Mouse (Mus musculus) heart, adult 11 months (tissue): ENCODE results near the gene Ctsf.
"Not testable (repeated sequence)": the region's sequence is repeated elsewhere in the genome, so short reads cannot be mapped to it uniquely, and the experiment has no call there.

Source experiments
- DNase-seq: peaks from one replicate; pipeline ENCODE4 v3.0.0; 2022

The Ctsf gene

DNA sequence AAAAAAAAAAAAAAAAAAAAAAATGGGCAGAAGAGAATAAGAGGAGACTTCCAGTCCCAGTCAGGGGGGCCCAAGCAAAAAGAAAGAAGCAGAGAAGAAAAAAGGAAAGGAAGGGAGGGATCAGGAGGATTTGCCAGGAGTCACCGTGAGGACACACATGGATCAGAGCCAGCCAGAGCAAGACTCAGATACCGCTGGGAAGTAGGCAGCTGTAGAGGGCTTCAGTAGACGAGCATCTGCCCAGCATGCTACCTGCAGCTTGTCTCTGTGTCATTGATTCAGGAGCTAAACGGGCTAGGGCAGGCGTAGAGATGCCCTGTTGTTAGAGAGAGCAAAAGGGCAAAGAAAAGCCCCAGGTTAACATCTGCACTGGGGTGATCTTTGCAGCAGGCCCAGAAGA is 4.6 kb upstream of the Ctsf start:
- no peak for DNase-seq

DNA sequence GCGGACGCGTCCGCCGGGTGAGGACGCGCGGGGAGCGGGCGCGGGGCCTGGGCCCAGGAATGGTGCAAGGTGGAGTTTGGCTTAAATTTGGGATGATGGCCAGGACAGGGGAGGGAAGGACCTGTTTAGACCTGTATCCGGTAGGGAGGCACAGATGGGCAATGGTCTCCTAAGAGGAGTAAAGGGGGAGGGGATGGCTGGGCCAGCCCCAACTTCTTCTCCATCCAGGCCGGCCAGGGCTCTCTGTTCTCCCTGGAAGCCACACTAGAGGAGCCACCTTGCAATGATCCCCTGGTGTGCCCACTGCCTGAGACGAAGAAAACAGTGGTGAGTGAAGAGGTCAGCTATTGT is 515 bp downstream of the Ctsf start:
- no peak for DNase-seq

GRCm38 (mm10) chr19:4855951-4856350 is 1.0 kb downstream of the Ctsf start:
- DNase-seq = no peak

- DNase-seq = no peak
Observed at GRCm38 (mm10) chr19:4859081-4859480, 4.2 kb downstream of the Ctsf start.

DNA sequence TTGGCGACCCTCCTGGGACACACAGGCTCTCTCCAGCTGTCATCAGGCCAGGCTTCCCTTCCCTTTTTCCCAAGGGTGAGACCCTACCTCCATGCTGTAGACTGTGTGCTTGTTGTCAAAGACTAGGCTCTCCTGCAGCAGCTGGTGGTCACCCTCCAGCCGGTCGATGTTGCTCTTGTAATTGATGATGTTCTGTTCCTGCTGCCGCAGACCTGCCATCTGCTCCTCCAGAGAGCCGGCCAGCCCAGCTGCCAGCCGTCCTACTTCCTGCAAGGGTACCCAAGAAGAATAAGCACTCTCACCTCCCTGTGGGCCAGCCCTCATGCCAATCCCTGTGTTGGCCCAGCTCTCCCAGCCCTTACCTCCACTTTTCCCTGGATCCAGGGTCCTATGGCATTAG is 8.1 kb downstream of the Ctsf start:
- DNase-seq = no peak

DNA sequence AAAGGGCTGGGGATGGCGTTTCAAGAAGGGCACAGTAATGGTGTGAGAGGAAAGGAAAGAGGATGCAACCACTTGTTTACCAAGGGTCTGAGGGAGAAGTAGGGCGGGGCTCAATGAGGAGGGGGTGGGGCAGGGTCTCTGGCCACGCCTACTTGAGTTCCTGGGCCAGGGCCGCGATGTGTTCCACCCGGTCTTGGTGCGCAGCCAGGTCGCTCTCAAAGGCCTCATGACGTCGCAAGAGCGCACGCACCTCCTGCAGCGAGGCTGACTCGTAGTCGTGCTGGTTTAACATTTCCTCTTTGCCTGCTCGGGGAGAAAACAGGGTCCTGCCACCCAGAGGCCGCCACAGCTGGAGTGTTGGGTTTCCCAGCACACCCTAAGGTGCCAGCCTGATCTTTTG is 10.2 kb downstream of the Ctsf start:
- DNase-seq = no peak

GRCm38 (mm10) chr19:4874613-4875012 is 19.7 kb downstream of the Ctsf start:
- not testable (repeated sequence) for DNase-seq

DNA sequence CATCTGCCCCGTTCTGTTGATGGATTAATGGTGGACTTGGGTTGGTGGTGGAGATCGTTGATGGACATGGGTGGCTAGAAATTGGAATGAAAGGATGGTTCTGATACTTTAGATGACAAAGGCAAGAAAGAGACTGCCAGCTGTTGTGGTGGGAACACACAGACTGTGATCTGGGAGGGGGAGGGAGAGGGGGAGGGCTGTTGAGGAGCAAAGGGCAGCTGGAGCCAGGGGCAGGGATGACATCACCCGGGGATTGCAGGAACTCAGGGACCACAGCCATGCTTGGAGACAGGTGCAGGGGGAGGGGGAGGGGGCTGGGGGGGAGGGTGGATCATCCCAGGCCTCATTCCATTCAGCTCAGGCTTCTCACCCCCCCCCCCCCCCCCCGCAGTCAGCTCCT is 21.3 kb downstream of the Ctsf start:
- no peak for DNase-seq

- DNase-seq = no peak
Observed at GRCm38 (mm10) chr19:4876755-4877154, 21.8 kb downstream of the Ctsf start.

DNA sequence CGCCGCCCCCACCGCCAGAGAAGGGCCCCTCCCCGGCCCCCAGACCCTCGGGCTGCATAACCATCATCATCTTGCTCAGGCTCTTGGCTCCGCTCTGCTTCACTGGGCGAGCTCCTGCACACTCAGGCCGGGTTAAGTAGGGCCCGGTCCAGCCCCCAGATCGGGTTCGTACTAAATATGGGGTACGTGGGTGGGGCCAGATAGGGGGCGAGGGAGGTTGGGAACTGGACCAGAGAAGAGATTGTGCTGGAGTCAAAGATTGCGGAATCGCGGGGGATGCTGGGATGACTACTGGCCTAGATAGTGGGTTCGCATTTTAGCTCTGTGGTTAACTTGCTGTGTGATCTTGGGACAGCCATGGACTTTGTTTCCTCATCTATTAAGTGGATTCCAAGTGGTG is 22.9 kb downstream of the Ctsf start, which contains the start of gene Actn3:
Gene Actn3 (minus strand): TSS at position 125 of the 400 bp plus-strand sequence.
- DNase-seq = peak; percentile 97

DNA sequence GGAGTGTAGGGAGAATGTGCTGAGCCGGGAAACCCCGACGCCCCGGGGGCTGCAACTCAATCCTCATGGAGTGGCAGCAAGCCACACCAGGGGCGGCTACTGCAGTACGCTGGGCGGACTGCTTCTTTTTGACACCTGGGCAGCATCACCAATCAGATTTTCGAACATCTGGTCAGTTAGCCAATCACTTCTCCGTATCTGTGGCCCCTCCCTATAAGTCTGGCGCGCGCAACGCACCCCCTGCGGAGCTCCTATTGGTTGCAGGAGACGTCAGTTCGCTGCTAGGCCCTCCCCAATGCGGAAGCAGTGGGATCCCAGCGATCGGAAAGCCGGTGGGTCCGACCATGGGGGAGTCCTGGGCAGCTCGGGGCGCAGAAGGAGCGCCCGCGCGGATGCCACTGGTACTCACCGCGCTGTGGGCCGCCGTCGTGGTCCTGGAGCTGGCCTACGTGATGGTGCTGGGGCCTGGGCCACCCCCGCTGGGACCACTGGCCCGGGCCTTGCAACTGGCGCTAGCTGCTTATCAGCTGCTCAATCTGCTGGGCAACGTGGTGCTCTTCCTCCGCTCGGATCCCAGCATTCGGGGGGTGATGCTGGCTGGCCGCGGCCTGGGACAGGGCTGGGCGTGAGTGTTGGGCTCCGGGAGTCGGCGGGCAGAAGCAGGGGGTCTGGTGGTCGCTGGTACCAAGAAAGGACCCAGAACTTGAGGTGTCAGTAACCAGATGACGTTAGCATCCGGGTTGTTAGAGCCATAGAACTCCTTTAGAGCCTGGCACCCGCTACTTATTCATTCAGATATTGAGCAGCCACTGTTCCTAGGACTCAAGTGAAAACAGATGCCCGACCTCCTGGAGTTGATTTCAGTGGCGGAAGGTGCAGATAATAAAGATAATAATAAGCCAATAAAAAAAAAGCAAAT is 23.7 kb downstream of the Ctsf start, which contains the start of gene Zdhhc24:
Gene Zdhhc24 (plus strand): TSS at position 264 of the 919 bp plus-strand sequence.
- DNase-seq = peak; percentile 100

- DNase-seq = no peak
Observed at GRCm38 (mm10) chr19:4879324-4879703, 24.4 kb downstream of the Ctsf start.

DNA sequence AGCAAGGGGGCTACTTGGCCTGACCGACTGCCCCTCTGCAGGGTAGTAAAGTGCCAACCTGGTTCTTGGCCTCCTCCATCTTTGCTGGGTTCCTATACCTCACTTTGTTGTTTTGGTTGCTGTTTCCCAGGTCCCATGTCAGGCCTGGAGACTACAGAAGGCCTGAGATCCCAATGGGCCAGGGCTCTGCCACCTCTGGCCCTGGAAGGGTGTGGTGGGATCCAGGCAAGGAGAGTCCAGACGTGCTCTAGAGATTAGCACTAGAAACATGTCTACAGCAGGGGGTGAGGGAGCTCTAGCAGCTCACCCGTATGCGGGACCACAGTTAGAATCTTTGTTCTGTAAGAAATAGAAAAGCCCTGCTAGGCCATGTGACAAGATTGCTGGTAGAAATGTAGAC is 29.0 kb downstream of the Ctsf start:
- no peak for DNase-seq

- peak; percentile 92 for DNase-seq
Observed at GRCm38 (mm10) chr19:4889791-4890190, 34.9 kb downstream of the Ctsf start.

GRCm38 (mm10) chr19:4891798-4892197 is 36.9 kb downstream of the Ctsf start:
- no peak for DNase-seq

GRCm38 (mm10) chr19:4896780-4897520 is 42.0 kb downstream of the Ctsf start:
- DNase-seq = no peak

DNA sequence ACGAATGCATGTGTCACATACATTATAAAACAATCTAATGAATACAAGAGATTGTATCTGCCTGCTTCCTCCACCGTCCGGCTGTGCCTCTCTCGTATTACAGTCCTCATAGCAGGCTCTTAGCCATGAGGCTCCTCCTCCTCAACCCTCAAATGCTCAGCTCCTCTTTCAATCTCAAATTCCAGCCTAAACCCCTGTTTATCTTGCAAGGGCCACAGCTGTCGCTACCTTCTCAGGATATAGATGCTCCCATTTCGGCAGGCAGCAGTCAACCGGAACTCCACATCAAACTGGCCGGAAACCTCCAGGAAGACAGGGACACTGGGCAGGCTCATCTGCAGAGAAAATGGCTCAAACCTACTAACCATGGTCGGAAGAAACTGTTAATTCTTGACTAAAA is 44.0 kb downstream of the Ctsf start:
- no peak for DNase-seq

- DNase-seq = no peak
Observed at GRCm38 (mm10) chr19:4899888-4900287, 45.0 kb downstream of the Ctsf start.

- peak; percentile 98 for DNase-seq
Observed at GRCm38 (mm10) chr19:4905979-4906794, 51.3 kb downstream of the Ctsf start, which contains the start of gene Bbs1. TSS of gene Bbs1 (minus strand) at chr19:4906628.

GRCm38 (mm10) chr19:4908107-4908506 is 53.2 kb downstream of the Ctsf start:
- DNase-seq = no peak

GRCm38 (mm10) chr19:4909376-4909775 is 54.4 kb downstream of the Ctsf start:
- DNase-seq = no peak
